Mouse (Mus musculus): ENCODE measurements at regions not wholly inside any gene's neighbourhood (a gene's known extent, or its start where the extent isn't known, plus 50 kb on each side); places are given as distances from the start of the nearest gene placed in this dataset.

GRCm38 (mm10) chr10:126452757-126453528, 448.2 kb downstream of the Atp23 start:
- TF ChIP-seq CTCF (IDR thresholded peaks at IDR 0.05; ENCODE audit: extremely low read depth, insufficient read depth, low read length), result no peak
- TF ChIP-seq POLR2A (IDR thresholded peaks at IDR 0.05; ENCODE audit: extremely low read depth, insufficient read depth, low read length), result no peak
